Mouse (Mus musculus): ENCODE measurements around the gene Gm11937.

The Gm11937 gene

GRCm38 (mm10) chr11:99581564-99581963 lies 28.4 kb downstream of the Gm11937 start:
- DNase-seq (ENCODE audit: low spot score in 2 of 2) = no peak

- no peak for DNase-seq (ENCODE audit: low spot score in 2 of 2)
These were observed 28.9 kb downstream of the Gm11937 start for GRCm38 (mm10) chr11:99581051-99581450.

- no peak for DNase-seq (ENCODE audit: low spot score in 2 of 2)
These were observed 29.4 kb downstream of the Gm11937 start, which contains the start of gene Krtap1-5 for GRCm38 (mm10) chr11:99580636-99581035. Gene Krtap1-5, minus strand, starts transcription at chr11:99581016.

GRCm38 (mm10) chr11:99574106-99574505 lies 35.9 kb downstream of the Gm11937 start:
- peak in 1 of 2 experiments; percentile 28 for DNase-seq (ENCODE audit: low spot score in 2 of 2)

GRCm38 (mm10) chr11:99573164-99573563 lies 36.8 kb downstream of the Gm11937 start:
- DNase-seq (ENCODE audit: low spot score in 2 of 2) = no peak

- no peak for DNase-seq (ENCODE audit: low spot score in 2 of 2)
These were observed 43.5 kb downstream of the Gm11937 start, which contains the start of gene Krtap3-1 for GRCm38 (mm10) chr11:99566530-99566929. Gene Krtap3-1, minus strand, starts transcription at chr11:99566630.

- DNase-seq (ENCODE audit: low spot score in 2 of 2) = no peak
These were observed 47.4 kb downstream of the Gm11937 start for GRCm38 (mm10) chr11:99562580-99562979.

Measured in spleen, postnatal 14 days (tissue).